Mouse (Mus musculus) c-Kit-positive CD71-positive TER-119-negative erythroid progenitor cells, embryonic 14.5 days (primary cell): ENCODE data around the gene Arf3.

ENCODE experiments used
- DNase-seq: peaks from one replicate; pipeline ENCODE4 v3.0.0-alpha.2; 2013; ENCODE audit warnings: low read depth

The Arf3 gene

DNA sequence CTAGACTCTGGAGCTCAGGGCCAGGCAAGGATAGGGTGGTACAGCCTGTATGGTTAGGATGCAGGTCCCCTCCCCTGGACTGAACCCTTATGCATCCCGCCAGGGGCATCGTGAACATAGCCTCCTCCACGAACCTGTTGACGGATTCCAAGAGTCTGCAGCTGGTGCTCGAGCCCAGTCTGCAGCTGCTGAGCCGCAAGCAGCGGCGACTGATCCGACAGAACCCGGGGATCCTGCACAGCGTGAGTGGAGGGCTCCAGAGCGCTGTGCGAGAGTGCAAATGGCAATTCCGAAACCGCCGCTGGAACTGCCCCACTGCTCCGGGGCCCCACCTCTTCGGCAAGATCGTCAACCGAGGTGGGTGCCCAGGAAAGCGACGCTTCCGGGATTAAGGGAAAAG, 27.7 kb upstream of the Arf3 start:
- no peak for DNase-seq

- no peak for DNase-seq
These were observed 26.9 kb upstream of the Arf3 start, which contains the start of gene Wnt1 for GRCm38 (mm10) chr15:98789661-98790535. Wnt1 (plus strand) TSS chr15:98789857.

DNA sequence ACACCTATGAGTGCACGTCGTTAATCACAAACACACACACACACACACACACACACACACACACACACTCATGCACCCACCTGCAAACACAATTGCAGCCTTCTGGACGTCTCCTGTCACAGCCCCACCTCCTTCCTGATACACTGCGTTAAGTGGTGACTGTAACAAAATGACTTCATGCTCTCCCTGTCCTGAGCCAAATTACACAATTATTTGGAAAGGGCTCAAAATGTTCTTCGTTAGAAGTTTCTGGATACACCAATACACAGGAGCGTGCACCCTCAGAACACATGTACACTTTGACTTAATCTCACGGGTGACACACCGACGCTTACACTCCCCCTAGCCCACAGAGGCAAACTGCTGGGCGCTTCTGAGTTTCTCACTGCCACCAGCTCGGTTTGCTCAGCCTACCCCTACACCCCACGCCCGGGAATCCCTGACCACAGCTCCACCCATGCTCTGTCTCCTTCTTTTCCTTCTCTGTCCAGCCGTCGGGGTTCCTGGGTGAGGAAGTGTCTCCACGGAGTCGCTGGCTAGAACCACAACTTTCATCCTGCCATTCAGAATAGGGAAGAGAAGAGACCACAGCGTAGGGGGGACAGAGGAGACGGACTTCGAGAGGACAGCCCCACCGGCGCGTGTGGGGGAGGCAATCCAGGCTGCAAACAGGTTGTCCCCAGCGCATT, 26.1 kb upstream of the Arf3 start:
- no peak for DNase-seq

- no peak for DNase-seq
These were observed 24.9 kb upstream of the Arf3 start for GRCm38 (mm10) chr15:98787930-98788329.

DNA sequence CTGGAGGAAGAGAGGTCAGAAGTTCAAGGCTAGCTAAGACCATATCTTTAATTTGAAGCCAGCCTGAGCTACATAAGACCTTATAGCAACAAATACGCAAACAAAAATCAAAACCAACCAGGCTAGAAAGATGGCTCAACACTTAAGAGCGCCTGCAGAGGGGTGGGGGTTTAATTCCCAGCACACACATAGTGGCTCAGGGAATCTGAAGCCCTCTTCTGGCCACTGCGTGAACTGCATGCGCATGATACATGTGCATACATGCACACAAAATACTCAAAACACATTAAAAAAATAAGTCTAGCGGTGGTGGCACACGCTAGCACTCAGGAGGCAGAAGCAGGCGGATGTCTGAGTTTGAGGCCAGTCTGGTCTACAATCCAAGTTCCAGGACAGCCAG, 22.7 kb upstream of the Arf3 start:
- DNase-seq, result peak; percentile 38

GRCm38 (mm10) chr15:98781166-98781565, 18.2 kb upstream of the Arf3 start:
- no peak for DNase-seq

- DNase-seq, result no peak
These were observed 17.6 kb upstream of the Arf3 start for GRCm38 (mm10) chr15:98780573-98780972.

GRCm38 (mm10) chr15:98780075-98780474, 17.1 kb upstream of the Arf3 start:
- no peak for DNase-seq

- no peak for DNase-seq
These were observed 15.8 kb upstream of the Arf3 start for GRCm38 (mm10) chr15:98778806-98779205.

DNA sequence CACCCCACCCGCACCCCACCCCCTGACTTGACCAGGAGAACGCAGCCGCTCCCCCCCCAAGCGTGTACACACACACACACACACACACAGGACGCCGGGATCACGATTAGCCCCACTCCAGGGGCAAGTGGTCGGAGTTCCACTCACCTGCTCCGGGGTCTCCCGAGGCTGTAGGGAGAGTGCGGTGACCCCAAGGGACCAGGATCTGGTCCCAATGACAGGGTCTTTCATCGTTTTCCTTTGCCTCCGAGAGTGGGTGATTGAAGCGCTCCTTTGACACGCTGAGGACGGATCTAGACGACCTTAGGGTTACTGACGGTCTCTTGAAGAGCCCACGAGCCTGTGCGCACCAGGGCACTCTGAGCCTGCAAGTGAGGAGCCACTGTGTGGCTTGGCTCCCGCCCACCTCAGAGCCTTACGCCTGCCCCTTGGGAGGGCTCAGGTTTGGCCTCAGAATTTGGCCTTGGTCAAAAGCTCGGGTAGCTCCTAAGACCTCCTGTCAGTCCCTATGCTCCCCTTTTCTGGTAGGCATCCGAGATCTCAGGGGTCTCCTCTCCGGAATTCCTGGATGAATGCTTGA, 15.3 kb upstream of the Arf3 start:
- DNase-seq, result no peak

- DNase-seq, result no peak
These were observed 14.7 kb upstream of the Arf3 start, which contains the start of gene Wnt10b for GRCm38 (mm10) chr15:98777762-98778161. Wnt10b (minus strand) TSS chr15:98778150.

DNA sequence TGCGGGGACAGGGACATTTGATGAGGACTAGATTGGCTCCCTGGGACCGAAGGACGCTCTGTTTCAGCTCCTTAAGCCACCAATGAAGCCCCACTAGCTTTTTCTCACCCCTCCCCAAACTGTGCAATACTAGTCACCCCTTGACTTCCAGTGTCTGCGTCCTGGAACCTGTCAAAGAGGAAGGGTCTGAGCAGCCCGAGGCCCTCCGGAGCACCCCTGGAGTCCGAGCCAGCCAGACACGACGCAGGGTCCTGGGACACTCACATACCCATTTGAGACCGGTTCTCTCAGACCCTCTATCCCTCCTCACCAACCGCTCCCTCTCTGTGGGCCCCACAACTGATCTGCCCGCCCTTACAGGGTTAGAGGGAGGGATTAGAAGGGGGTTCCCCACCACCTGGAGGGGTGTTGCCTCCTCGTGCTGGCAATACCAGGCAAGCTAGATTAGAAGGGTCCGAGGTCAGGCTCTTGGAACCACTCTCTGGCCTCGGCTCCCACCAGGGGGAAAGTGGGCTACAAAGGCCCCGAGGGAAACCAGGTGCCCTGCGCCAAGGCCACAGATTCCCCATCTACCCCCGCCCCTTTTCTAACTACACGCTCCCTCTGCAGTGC, 14.1 kb upstream of the Arf3 start:
- no peak for DNase-seq

GRCm38 (mm10) chr15:98776280-98777004, 13.4 kb upstream of the Arf3 start:
- no peak for DNase-seq

- no peak for DNase-seq
These were observed 12.5 kb upstream of the Arf3 start for GRCm38 (mm10) chr15:98775533-98775932.

DNA sequence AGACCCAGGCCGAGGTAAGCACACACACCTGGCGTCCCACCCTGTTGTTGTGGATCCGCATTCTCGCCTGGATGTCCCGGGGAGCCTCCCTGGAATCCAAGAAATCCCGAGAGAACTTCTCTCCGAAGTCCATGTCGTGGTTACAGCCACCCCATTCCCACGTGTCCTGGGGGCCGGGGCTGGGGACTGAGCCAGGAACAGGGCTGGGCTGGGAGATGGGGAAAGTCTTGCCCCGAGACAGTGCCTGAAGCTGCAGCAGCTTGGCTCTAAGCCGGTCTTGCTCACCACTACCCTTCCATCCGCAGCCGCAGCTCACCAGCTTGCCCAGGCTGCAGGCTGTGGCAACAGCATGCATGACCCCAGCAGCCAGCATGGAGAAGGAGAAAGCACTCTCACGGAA, 11.1 kb upstream of the Arf3 start:
- DNase-seq, result no peak

DNA sequence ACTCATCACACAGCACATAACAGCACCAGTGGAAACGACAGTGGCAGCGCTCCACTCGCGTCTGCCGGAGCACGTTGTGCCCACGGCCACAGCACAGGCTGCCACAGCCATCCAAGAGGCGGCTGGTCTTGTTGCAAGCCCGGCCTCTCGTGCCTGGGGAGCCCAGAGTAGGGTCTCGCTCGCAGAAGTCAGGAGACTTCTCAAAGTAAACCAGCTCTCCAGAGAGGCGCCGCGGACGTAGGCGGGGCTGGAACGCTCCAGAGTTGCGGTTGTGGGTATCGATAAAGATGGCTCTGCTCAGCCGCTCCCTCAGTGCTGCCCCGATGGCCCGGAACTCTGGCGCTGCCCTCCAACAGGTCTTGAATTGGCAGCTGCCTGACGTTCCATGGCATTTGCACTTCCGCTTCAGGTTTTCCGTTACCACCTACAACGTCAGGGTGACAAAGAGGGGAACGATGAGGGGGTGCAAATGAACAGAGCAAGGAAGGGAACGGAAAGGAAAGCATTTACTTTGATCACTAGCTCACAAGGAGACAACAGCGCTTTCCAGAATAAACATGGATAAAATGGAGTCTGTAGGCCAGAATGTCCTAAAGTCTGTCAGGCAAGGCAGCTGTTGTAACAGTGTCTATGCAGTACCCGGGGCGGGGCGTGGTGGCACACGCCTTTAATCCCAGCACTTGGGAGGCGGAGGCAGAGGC, 9.6 kb upstream of the Arf3 start:
- peak; percentile 37 for DNase-seq

DNA sequence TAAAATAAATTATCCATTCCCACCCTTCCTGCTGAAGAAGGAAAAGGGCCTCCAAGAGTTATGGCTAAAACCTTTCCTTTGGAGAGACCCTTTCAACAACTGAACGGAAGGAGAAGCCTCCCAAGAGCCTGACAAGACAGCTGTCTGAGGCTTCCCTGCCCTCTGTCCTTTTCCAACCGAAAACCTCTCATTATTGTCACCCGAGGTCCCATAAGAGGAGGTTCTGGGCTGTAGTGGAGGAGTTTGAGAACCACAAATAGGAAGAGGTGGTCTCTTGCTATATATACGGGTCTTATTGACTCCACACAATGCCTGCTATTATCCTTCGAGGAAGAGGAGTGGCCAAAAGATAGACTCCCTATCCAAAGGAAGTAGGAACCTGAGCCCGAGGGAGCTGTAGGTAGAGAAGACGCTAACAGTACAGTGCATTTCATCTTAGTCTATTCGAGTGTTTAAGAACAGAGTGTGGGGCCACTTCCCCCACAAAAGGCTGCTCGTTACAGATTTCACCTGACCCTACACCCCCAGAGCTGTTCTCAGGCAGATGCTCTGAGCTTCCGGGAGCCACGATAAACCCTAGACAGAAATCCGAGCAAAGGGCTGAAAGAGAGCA, 8.9 kb upstream of the Arf3 start:
- DNase-seq, result no peak

GRCm38 (mm10) chr15:98768259-98768658, 5.2 kb upstream of the Arf3 start:
- DNase-seq, result no peak

DNA sequence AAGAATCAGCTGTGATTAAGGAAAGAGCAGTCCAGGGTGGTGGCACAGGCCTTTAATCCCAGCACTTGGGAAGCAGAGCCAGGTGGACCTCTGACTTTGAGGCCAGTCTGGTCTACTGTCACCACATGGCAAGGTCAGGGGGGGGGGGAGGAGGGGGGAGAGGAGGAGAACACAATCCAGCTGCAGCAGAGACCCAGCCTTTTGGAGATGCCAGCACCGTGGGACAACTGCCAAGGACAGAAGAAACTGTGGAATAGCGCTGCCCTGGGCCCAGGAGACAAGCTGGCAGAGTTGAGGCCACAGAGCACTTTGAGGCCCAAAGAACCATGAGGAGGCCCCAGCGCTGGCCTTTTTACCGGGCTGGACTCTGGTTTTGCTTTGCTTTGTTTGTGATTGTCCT, 2.9 kb upstream of the Arf3 start:
- DNase-seq, result no peak

DNA sequence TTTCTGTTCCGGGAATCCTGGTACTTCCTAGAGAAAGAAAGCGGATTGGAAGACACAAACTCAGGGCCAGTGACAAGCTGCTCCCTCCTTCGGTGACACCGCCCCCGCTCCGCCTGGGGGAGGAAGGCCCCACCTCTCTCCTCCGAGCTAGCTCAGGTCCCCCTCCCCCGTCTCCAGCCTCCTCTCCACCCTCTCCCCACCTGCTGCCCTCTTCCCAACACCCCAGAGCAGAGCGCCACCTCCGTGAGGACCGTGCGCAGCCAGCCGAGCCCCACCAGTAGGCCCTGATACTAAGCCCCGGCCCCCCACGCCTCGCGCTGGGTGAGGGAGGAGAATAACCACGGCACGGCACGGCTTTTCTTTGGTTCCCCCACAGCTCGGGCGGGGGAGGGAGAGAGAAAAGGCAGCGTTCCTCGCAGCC, 803 bp downstream of the Arf3 start:
- DNase-seq, result peak; percentile 60

DNA sequence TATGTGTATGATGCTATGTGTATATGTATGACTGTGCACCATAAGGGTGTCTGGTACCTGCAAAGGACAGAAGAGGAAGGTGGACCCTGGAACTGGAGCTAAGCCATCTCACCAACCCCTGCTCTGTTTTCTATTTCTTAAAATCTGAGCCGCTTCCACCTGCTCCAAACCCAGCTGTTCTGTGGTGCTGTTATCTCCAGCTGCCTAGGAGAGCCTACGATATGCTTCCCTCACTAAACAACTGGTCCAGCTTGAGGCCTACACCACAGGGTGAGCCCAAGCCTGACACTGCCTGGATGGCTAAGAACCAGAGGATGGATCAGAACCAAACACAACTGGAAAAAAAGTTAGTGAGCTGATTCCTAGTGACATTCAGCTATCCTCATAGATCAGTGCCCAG, 8.9 kb downstream of the Arf3 start:
- no peak for DNase-seq
